Mouse (Mus musculus): ENCODE measurements around the gene Atxn7l3. TPM values are rescaled to one million over a fixed set of nuclear protein-coding genes. Genes with fewer than 3 reads are reported as not detected.

Gene Atxn7l3
- polyA plus RNA-seq (2014; fragmentation: Nextera tagmentation; extraction: Ambion mirVana) = 20.0 and 22.1 TPM in 2 replicates

DNA sequence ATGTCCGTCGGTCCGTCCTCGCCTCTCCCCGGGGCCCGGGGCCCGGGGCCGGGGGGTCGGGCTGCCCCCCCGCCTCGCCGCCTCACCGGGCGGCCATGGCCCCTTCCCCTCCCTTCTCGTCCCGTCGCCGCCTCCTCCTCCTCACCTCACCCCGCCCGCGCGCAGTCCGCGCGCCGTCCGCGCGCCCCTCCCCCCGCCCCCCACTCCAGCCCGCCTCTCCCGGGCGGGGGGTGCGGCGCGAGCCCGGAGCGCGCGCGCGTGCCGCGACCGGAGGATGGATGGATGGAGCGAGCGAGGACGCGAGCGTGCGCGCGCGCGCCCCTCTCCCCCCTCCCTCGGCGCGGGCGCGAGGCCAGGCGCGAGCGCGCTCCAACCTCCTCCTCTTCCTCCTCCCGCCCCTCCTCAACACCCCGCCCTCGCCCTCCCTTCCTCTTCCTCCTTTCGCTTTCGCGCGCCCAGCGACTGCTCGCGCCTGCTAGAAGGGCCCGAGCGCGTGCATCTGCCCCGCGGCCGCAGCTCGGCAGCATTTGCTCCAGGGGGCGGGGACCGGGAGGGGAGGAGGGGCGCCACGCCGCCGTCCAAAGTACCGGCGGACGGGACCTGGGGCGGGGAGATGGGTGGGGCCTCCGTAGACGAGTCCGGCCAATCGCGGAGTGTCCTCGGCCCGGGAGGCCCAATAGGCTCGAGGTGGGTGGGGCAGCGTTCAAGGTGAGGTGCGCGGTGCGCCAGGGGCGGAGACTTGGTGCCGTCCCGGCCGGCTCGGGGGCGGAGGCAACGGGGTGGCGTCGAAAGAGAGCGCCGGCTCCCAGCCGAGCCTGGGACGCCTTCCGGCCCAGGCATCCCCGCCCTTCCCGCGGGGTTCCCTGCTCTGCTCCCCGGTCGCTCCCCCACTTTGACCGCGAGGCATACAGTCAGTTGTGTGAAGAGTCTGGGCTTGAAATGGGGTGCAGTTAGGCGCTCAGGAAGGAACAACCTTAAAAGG, at the start of gene Atxn7l3:
Gene Atxn7l3, minus strand, starts transcription at position 141 of the 982 bp plus-strand sequence.
- H3K4me3 ChIP-seq (ENCODE audit: low read depth, low read length) = peak within 1 kb of the TSS; percentile 90
- under 1% methylated on average over 78 of the region's 125 CpGs for WGBS
- peak; percentile 89 for ATAC-seq (ENCODE audit: insufficient number of reproducible peaks, low FRiP score, low TSS enrichment, low read depth)

DNA sequence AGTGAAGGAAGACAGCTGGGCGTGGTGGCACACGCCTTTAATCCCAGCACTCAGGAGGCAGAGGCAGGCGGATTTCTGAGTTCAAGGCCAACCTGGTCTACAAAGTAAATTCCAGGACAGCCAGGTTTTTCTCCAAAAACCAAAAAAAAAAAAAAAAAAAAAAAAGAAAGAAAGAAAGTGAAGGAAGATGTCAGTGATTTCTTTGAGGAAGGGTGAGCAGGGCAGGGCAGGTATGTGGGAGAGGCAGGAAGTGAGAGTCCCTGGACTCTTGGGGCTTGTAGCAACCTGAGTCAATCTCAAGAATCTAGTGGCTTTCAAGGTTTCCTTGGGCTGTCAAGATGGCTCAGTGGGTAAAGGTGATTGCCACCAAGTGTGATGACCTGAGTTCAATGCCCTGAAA, 48.0 kb upstream of the Atxn7l3 start:
- no peak for DNase-seq (ENCODE audit: low spot score)
- H3K36me3 ChIP-seq (ENCODE audit: control insufficient read depth, insufficient read depth, low read length) = no peaks in the 10 kb centered on the region
- H3K9ac ChIP-seq (ENCODE audit: low read length) = no peak overlapping the region
- no peaks in the 10 kb centered on the region for H3K4me1 ChIP-seq (ENCODE audit: control insufficient read depth, insufficient read depth, low read length)
- H3K27ac ChIP-seq (replicated peaks; ENCODE audit: low read depth, low read length) = no peak overlapping the region
- no peak overlapping the region for H3K4me2 ChIP-seq (ENCODE audit: low read depth, severe bottlenecking)
- H3K4me3 ChIP-seq (ENCODE audit: low read depth, low read length) = no peak overlapping the region
- H3K27me3 ChIP-seq (ENCODE audit: control insufficient read depth, insufficient read depth, low read length) = no peaks in the 10 kb centered on the region
- H3K9me3 ChIP-seq (ENCODE audit: control insufficient read depth, low read length) = no peaks in the 10 kb centered on the region
- 91% methylated on average over 3 of the region's 3 CpGs for WGBS
- no peak for ATAC-seq (ENCODE audit: insufficient number of reproducible peaks, low FRiP score, low TSS enrichment, low read depth)

More for the DNA sequence above, at the start of gene Atxn7l3:
- peak; percentile 97 for DNase-seq (ENCODE audit: low spot score)
- Histone ChIP-seq H3K9me3 (ENCODE audit: control insufficient read depth, low read length) (no peaks in the 10 kb centered on the region), H3K27me3 (ENCODE audit: control insufficient read depth, insufficient read depth, low read length) (no peaks in the 10 kb centered on the region), H3K4me1 (ENCODE audit: control insufficient read depth, insufficient read depth, low read length) (peaks cover 7% of the 10 kb centered on the region), H3K36me3 (ENCODE audit: control insufficient read depth, insufficient read depth, low read length) (peaks cover 17% of the 10 kb centered on the region), H3K9ac (ENCODE audit: low read length) (peak within 1 kb of the TSS; percentile 89), H3K4me2 (ENCODE audit: low read depth, severe bottlenecking) (peak within 1 kb of the TSS; percentile 79), H3K27ac (replicated peaks; ENCODE audit: low read depth, low read length) (peak within 1 kb of the TSS; percentile 99)

DNA sequence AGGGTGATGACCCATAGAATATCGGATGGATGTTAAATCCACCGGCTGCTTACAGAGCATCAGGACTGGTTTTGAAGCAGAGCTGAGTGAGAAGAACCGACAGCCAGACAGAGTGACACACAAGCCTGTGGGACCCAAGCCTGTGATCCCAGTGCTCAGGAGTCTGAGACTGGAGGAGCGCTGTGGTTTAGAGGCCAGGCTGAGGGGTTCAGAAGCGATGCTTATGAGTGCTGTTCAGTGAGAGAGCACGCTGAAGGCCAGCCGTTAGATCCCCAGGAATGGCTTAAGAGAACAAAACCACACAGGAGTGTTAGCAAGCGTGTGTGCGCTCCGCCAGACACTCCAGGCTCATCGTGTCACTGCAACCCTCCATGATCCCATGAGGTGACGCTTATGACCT, 46.3 kb upstream of the Atxn7l3 start:
- Histone ChIP-seq H3K4me1 (ENCODE audit: control insufficient read depth, insufficient read depth, low read length) (no peaks in the 10 kb centered on the region), H3K36me3 (ENCODE audit: control insufficient read depth, insufficient read depth, low read length) (no peaks in the 10 kb centered on the region), H3K4me2 (ENCODE audit: low read depth, severe bottlenecking) (no peak overlapping the region), H3K9me3 (ENCODE audit: control insufficient read depth, low read length) (no peaks in the 10 kb centered on the region), H3K9ac (ENCODE audit: low read length) (no peak overlapping the region), H3K4me3 (ENCODE audit: low read depth, low read length) (no peak overlapping the region), H3K27me3 (ENCODE audit: control insufficient read depth, insufficient read depth, low read length) (no peaks in the 10 kb centered on the region), H3K27ac (replicated peaks; ENCODE audit: low read depth, low read length) (no peak overlapping the region)
- ATAC-seq (ENCODE audit: insufficient number of reproducible peaks, low FRiP score, low TSS enrichment, low read depth) (no peak), DNase-seq (ENCODE audit: low spot score) (no peak)
- 66% methylated on average over 12 of the region's 12 CpGs for WGBS

DNA sequence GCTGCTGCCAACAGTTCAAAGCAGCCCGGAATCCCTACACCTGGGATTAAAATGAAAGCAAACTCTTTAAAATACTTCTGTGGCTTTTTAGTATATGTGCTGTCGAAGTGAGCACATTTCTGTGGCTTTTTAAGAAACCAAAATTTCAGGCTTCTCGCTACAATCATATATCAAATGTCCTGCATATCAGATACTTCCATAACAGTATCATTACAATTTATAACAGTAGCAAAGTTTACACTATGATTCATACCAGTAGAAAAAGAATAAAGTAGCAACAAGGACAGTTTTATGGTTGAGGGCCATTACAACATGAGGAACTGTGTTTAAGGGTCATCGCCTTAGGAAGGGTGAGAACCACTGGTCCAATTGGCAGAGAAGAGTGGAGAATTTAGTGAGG, 44.7 kb upstream of the Atxn7l3 start:
- Histone ChIP-seq H3K9me3 (ENCODE audit: control insufficient read depth, low read length) (no peaks in the 10 kb centered on the region), H3K4me1 (ENCODE audit: control insufficient read depth, insufficient read depth, low read length) (no peaks in the 10 kb centered on the region), H3K4me2 (ENCODE audit: low read depth, severe bottlenecking) (no peak overlapping the region), H3K4me3 (ENCODE audit: low read depth, low read length) (no peak overlapping the region), H3K36me3 (ENCODE audit: control insufficient read depth, insufficient read depth, low read length) (no peaks in the 10 kb centered on the region), H3K27ac (replicated peaks; ENCODE audit: low read depth, low read length) (no peak overlapping the region), H3K9ac (ENCODE audit: low read length) (no peak overlapping the region), H3K27me3 (ENCODE audit: control insufficient read depth, insufficient read depth, low read length) (no peaks in the 10 kb centered on the region)
- DNase-seq (ENCODE audit: low spot score) (no peak), ATAC-seq (ENCODE audit: insufficient number of reproducible peaks, low FRiP score, low TSS enrichment, low read depth) (no peak)
- 91% methylated on average over 4 of the region's 4 CpGs for WGBS

- no peak overlapping the region for H3K4me2 ChIP-seq (ENCODE audit: low read depth, severe bottlenecking)
- H3K27me3 ChIP-seq (ENCODE audit: control insufficient read depth, insufficient read depth, low read length) = no peaks in the 10 kb centered on the region
- H3K36me3 ChIP-seq (ENCODE audit: control insufficient read depth, insufficient read depth, low read length) = no peaks in the 10 kb centered on the region
- ATAC-seq (ENCODE audit: insufficient number of reproducible peaks, low FRiP score, low TSS enrichment, low read depth) (no peak), DNase-seq (ENCODE audit: low spot score) (peak; percentile 21)
- no peaks in the 10 kb centered on the region for H3K4me1 ChIP-seq (ENCODE audit: control insufficient read depth, insufficient read depth, low read length)
- H3K4me3 ChIP-seq (ENCODE audit: low read depth, low read length) = no peak overlapping the region
- H3K27ac ChIP-seq (replicated peaks; ENCODE audit: low read depth, low read length) = no peak overlapping the region
- no peaks in the 10 kb centered on the region for H3K9me3 ChIP-seq (ENCODE audit: control insufficient read depth, low read length)
- WGBS = 62% methylated on average over 4 of the region's 4 CpGs
- H3K9ac ChIP-seq (ENCODE audit: low read length) = no peak overlapping the region
Observed at GRCm38 (mm10) chr11:102339624-102340023, 43.2 kb upstream of the Atxn7l3 start.

GRCm38 (mm10) chr11:102339195-102339594, 42.8 kb upstream of the Atxn7l3 start:
- no peak overlapping the region for H3K27ac ChIP-seq (replicated peaks; ENCODE audit: low read depth, low read length)
- H3K36me3 ChIP-seq (ENCODE audit: control insufficient read depth, insufficient read depth, low read length) = no peaks in the 10 kb centered on the region
- ATAC-seq (ENCODE audit: insufficient number of reproducible peaks, low FRiP score, low TSS enrichment, low read depth) (no peak), DNase-seq (ENCODE audit: low spot score) (no peak)
- 87% methylated on average over 11 of the region's 11 CpGs for WGBS
- no peaks in the 10 kb centered on the region for H3K9me3 ChIP-seq (ENCODE audit: control insufficient read depth, low read length)
- no peak overlapping the region for H3K4me2 ChIP-seq (ENCODE audit: low read depth, severe bottlenecking)
- no peak overlapping the region for H3K4me3 ChIP-seq (ENCODE audit: low read depth, low read length)
- no peaks in the 10 kb centered on the region for H3K4me1 ChIP-seq (ENCODE audit: control insufficient read depth, insufficient read depth, low read length)
- H3K27me3 ChIP-seq (ENCODE audit: control insufficient read depth, insufficient read depth, low read length) = no peaks in the 10 kb centered on the region
- no peak overlapping the region for H3K9ac ChIP-seq (ENCODE audit: low read length)

DNA sequence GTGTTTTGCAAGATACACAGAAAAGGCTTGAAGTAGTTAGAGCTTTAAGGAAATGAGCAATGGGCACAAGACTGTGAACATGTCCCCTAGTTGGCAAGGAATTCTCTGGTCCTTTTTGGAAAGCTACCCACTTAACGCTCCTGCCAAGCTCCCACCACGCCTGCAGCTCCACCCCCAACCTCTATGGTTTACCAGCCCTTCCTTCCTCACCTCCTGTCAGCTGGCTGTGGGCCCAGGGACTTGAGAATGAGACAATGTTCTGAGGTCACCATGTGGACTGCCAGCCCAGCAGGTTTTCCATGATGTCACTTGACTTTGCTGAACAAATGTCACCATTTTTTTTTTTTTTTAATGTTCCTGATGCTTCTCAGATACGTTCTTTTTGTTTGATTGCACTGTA, 42.1 kb upstream of the Atxn7l3 start:
- no peak overlapping the region for H3K9ac ChIP-seq (ENCODE audit: low read length)
- no peaks in the 10 kb centered on the region for H3K9me3 ChIP-seq (ENCODE audit: control insufficient read depth, low read length)
- H3K4me2 ChIP-seq (ENCODE audit: low read depth, severe bottlenecking) = no peak overlapping the region
- DNase-seq (ENCODE audit: low spot score) (peak; percentile 20), ATAC-seq (ENCODE audit: insufficient number of reproducible peaks, low FRiP score, low TSS enrichment, low read depth) (no peak)
- H3K4me3 ChIP-seq (ENCODE audit: low read depth, low read length) = no peak overlapping the region
- no peaks in the 10 kb centered on the region for H3K4me1 ChIP-seq (ENCODE audit: control insufficient read depth, insufficient read depth, low read length)
- no peak overlapping the region for H3K27ac ChIP-seq (replicated peaks; ENCODE audit: low read depth, low read length)
- WGBS = 36% methylated on average over 3 of the region's 3 CpGs
- no peaks in the 10 kb centered on the region for H3K36me3 ChIP-seq (ENCODE audit: control insufficient read depth, insufficient read depth, low read length)
- H3K27me3 ChIP-seq (ENCODE audit: control insufficient read depth, insufficient read depth, low read length) = no peaks in the 10 kb centered on the region

DNA sequence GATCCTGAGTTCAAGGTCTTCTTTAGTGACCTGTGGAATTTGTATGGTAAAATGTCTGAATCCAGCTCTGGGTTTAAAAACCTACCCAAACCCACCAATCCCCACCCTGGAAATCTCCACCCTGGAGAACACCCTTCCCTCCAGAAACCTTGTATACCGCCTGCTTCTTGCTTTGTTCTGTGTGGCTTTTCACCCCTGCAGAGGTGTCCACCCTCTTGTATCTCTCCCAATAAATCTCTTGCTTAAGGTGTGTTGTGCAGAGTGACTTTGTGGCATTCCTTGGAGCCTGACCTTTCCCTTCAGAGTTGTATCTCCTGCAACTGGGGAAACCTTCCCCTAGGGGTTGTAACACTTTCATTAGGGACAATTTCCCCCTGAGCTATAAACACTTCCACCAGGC, 41.5 kb upstream of the Atxn7l3 start:
- DNase-seq (ENCODE audit: low spot score) (no peak), ATAC-seq (ENCODE audit: insufficient number of reproducible peaks, low FRiP score, low TSS enrichment, low read depth) (no peak)
- no peaks in the 10 kb centered on the region for H3K27me3 ChIP-seq (ENCODE audit: control insufficient read depth, insufficient read depth, low read length)
- no peak overlapping the region for H3K9ac ChIP-seq (ENCODE audit: low read length)
- WGBS = 13% methylated on average over 1 of the region's 1 CpGs
- H3K4me3 ChIP-seq (ENCODE audit: low read depth, low read length) = no peak overlapping the region
- no peak overlapping the region for H3K4me2 ChIP-seq (ENCODE audit: low read depth, severe bottlenecking)
- no peak overlapping the region for H3K27ac ChIP-seq (replicated peaks; ENCODE audit: low read depth, low read length)
- H3K36me3 ChIP-seq (ENCODE audit: control insufficient read depth, insufficient read depth, low read length) = no peaks in the 10 kb centered on the region
- H3K9me3 ChIP-seq (ENCODE audit: control insufficient read depth, low read length) = no peaks in the 10 kb centered on the region
- no peaks in the 10 kb centered on the region for H3K4me1 ChIP-seq (ENCODE audit: control insufficient read depth, insufficient read depth, low read length)
